In the genomic region with DNA sequence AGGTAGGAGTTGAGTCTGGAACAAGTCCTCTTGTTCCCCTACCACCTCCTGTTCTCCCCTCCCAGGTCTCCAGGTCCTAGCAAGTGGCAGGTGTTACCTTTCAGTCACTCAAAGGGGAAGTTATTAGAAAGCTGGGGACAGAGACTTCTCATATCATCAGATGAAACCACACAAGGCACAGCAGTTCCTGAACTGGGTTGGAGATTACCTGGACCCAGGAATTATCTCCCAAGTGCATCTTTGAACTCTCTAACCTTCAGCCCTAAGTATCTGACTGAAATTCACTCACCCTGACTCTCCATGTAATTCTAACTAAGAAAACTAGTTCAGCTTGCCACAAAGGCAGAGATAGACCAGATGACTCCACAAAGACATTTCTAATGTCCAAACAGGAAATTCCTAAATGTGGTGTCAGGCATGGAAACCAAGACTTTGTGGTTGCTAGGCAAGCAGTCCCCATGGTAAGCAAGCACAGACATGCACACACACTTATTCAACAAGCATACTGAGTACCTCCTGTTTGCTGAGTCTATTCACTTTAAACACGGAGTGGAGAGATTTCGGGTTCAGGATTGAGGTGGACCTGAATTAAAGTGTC, we compare ENCODE assay signal across 20 mouse cellular contexts. TPM values are rescaled to one million over a fixed set of nuclear protein-coding genes. Genes with fewer than 3 reads are reported as not detected.
DNase-seq lines count a peak whose midpoint lies in the region; ATAC-seq and TF ChIP-seq lines count a peak whose summit lies in the region.
"Had no signal": no experiment of that assay in that cellular context is flagged by ENCODE, and none has a peak within 500 bp of the region (broad histone marks: within the 10 kb centered on the region; RNA-seq: fewer than 3 reads in every experiment).

No protein-coding gene starts in this region.

- H3K9me3 ChIP-seq in hindbrain, embryonic 13.5 days, result no peaks in the 10 kb centered on the region
- no peaks in the 10 kb centered on the region for H3K9me3 ChIP-seq in hindbrain, embryonic 14.5 days (ENCODE audit: control insufficient read depth, low read length)
- no peaks in the 10 kb centered on the region for H3K9me3 ChIP-seq in G1E (replicated peaks)
- no peaks in the 10 kb centered on the region for H3K9me3 ChIP-seq in embryonic facial prominence, embryonic 14.5 days (ENCODE audit: control insufficient read depth, low read length)
- H3K9me3 ChIP-seq in limb, embryonic 10.5 days (replicated peaks), result no peaks in the 10 kb centered on the region
- H3K9me3 ChIP-seq: forebrain, embryonic 12.5 days had no signal

- H3K9ac ChIP-seq in hindbrain, embryonic 13.5 days, result no peak overlapping the region
- no peak overlapping the region for H3K9ac ChIP-seq in hindbrain, embryonic 14.5 days
- no peak overlapping the region for H3K9ac ChIP-seq in embryonic facial prominence, embryonic 14.5 days (ENCODE audit: low read depth, low read length)
- H3K9ac ChIP-seq: forebrain, embryonic 12.5 days had no signal

- 76% methylated on average over 2 of the region's 2 CpGs for whole genome bisulfite sequencing in hindbrain, embryonic 13.5 days
- 70% methylated on average over 2 of the region's 2 CpGs for WGBS in hindbrain, embryonic 14.5 days
- WGBS in embryonic facial prominence, embryonic 14.5 days, result 64% methylated on average over 2 of the region's 2 CpGs
- 94% methylated on average over 2 of the region's 2 CpGs for WGBS in macrophage (ENCODE audit: missing documents)
- WGBS in limb, embryonic 10.5 days, result 83% methylated on average over 2 of the region's 2 CpGs

- no peak overlapping the region for H3K4me3 ChIP-seq in hindbrain, embryonic 13.5 days
- H3K4me3 ChIP-seq in hindbrain, embryonic 14.5 days (replicated peaks; ENCODE audit: low read length), result no peak overlapping the region
- H3K4me3 ChIP-seq in G1E (ENCODE audit: low read depth, low read length) (no peak overlapping the region), macrophage (ENCODE audit: inconsistent target) (no peak overlapping the region)
- no peak overlapping the region for H3K4me3 ChIP-seq in embryonic facial prominence, embryonic 14.5 days (ENCODE audit: low read depth, low read length)
- H3K4me3 ChIP-seq in limb, embryonic 10.5 days, result no peak overlapping the region
- H3K4me3 ChIP-seq: forebrain, embryonic 12.5 days; layer of hippocampus, adult 2 months had no signal

- no peak for ATAC-seq in hindbrain, embryonic 13.5 days (ENCODE audit: low FRiP score)
- no peak for ATAC-seq in hindbrain, embryonic 14.5 days (ENCODE audit: low FRiP score)
- ATAC-seq in G1E (ENCODE audit: extremely low read depth, insufficient number of reproducible peaks, low FRiP score, poor library complexity, severe bottlenecking), result peak; percentile 28
- no peak for ATAC-seq in embryonic facial prominence, embryonic 14.5 days (ENCODE audit: low read depth)

- DNase-seq in hindbrain, embryonic 14.5 days (ENCODE audit: low spot score), result no peak
- DNase-seq in G1E (ENCODE audit: low spot score), result no peak
- peak; percentile 54 for DNase-seq in embryonic facial prominence, embryonic 14.5 days (ENCODE audit: low spot score)
- no peak for DNase-seq in right cerebral cortex, adult 18-20 months
- DNase-seq in limb, embryonic 10.5 days (ENCODE audit: low spot score), result no peak
- DNase-seq in retina, embryonic 14.5 days (ENCODE audit: low spot score), result no peak
- DNase-seq: adrenal gland, postnatal 14 days; cerebellum, adult 11-12 months; embryo, embryonic 11 days; gastrocnemius, postnatal 14 days; heart, postnatal 14 days; kidney, adult 18-20 months; left cerebral cortex, postnatal 4 days; spleen, adult 18-20 months; thymus, postnatal 14 days had no signal

- 0 out of 2 replicates have a peak, but pooled peaks cover 4% of the 10 kb centered on the region for H3K4me1 ChIP-seq in hindbrain, embryonic 13.5 days (replicated peaks)
- no peaks in the 10 kb centered on the region for H3K4me1 ChIP-seq in hindbrain, embryonic 14.5 days (replicated peaks; ENCODE audit: control insufficient read depth, insufficient read depth, low read length)
- H3K4me1 ChIP-seq in G1E (ENCODE audit: insufficient read depth, low read depth, low read length), result peaks cover 41% of the 10 kb centered on the region
- H3K4me1 ChIP-seq in embryonic facial prominence, embryonic 14.5 days (ENCODE audit: control insufficient read depth, insufficient read depth, low read length), result peaks cover 13% of the 10 kb centered on the region
- H3K4me1 ChIP-seq in limb, embryonic 10.5 days, result peaks cover 28% of the 10 kb centered on the region
- H3K4me1 ChIP-seq: forebrain, embryonic 12.5 days had no signal

- no peak for TF ChIP-seq CTCF in G1E (IDR thresholded peaks at IDR 0.05; ENCODE audit: low read depth, low read length)

- no peaks in the 10 kb centered on the region for H3K36me3 ChIP-seq in hindbrain, embryonic 13.5 days
- H3K36me3 ChIP-seq in hindbrain, embryonic 14.5 days (replicated peaks; ENCODE audit: control insufficient read depth, insufficient read depth), result no peaks in the 10 kb centered on the region
- H3K36me3 ChIP-seq in G1E (replicated peaks) (no peaks in the 10 kb centered on the region), macrophage (ENCODE audit: inconsistent target) (no peaks in the 10 kb centered on the region)
- no peaks in the 10 kb centered on the region for H3K36me3 ChIP-seq in embryonic facial prominence, embryonic 14.5 days (ENCODE audit: control insufficient read depth, insufficient read depth, low read length)
- H3K36me3 ChIP-seq in limb, embryonic 10.5 days, result no peaks in the 10 kb centered on the region
- H3K36me3 ChIP-seq: forebrain, embryonic 12.5 days had no signal

- no peaks in the 10 kb centered on the region for H3K27me3 ChIP-seq in hindbrain, embryonic 13.5 days
- H3K27me3 ChIP-seq in hindbrain, embryonic 14.5 days (ENCODE audit: control insufficient read depth, insufficient read depth, low read length), result no peaks in the 10 kb centered on the region
- H3K27me3 ChIP-seq in G1E (ENCODE audit: insufficient read depth, low read length), result peaks cover 10% of the 10 kb centered on the region; the same call in 1 of the 2 replicates
- no peaks in the 10 kb centered on the region for H3K27me3 ChIP-seq in embryonic facial prominence, embryonic 14.5 days (replicated peaks; ENCODE audit: control insufficient read depth, insufficient read depth, low read length)
- no peaks in the 10 kb centered on the region for H3K27me3 ChIP-seq in limb, embryonic 10.5 days (ENCODE audit: low read depth, poor library complexity, severe bottlenecking)
- H3K27me3 ChIP-seq: forebrain, embryonic 12.5 days had no signal

- no peak overlapping the region for H3K4me2 ChIP-seq in hindbrain, embryonic 13.5 days
- no peak overlapping the region for H3K4me2 ChIP-seq in hindbrain, embryonic 14.5 days (replicated peaks)
- H3K4me2 ChIP-seq in embryonic facial prominence, embryonic 14.5 days (ENCODE audit: low read depth, low read length), result no peak overlapping the region
- H3K4me2 ChIP-seq: forebrain, embryonic 12.5 days had no signal

- no peaks in the 10 kb centered on the region for H3K79me2 ChIP-seq in macrophage (ENCODE audit: inconsistent target)

- 0 out of 2 replicates have a peak overlapping the region, but pooled peaks have one; percentile 3 for H3K27ac ChIP-seq in hindbrain, embryonic 13.5 days
- no peak overlapping the region for H3K27ac ChIP-seq in hindbrain, embryonic 14.5 days
- H3K27ac ChIP-seq in embryonic facial prominence, embryonic 14.5 days (replicated peaks; ENCODE audit: low read depth, low read length), result peak overlapping the region; percentile 52; the same call in 1 of the 2 replicates
- H3K27ac ChIP-seq in macrophage, result peak overlapping the region; percentile 41
- H3K27ac ChIP-seq in limb, embryonic 10.5 days, result no peak overlapping the region
- H3K27ac ChIP-seq: forebrain, embryonic 12.5 days; layer of hippocampus, adult 2 months had no signal

RNA-seq across cellular contexts. Expression of a gene that starts 22.3 kb away (rescaled TPM):
- polyA plus RNA-seq in hindbrain, embryonic 13.5 days (2015; fragmentation: Nextera tagmentation; extraction: Ambion mirVana), result 17.2 and 20.3 TPM in 2 replicates
- 23.6 and 23.9 TPM in 2 replicates for polyA plus RNA-seq in hindbrain, embryonic 14.5 days (2014; fragmentation: Nextera tagmentation; extraction: Ambion mirVana)
- 89.4 and 93.4 TPM in 2 replicates for total RNA-seq in G1E (2014; fragmentation: Nextera tagmentation)
- total RNA-seq in G1E (2017), result 26.8 and 35.3 TPM in 2 replicates
- polyA plus RNA-seq in G1E (2012), result 31.7 and 33.5 TPM in 2 replicates
- 23.6 and 26.1 TPM in 2 replicates for polyA plus RNA-seq in embryonic facial prominence, embryonic 14.5 days (2014; fragmentation: Nextera tagmentation; extraction: Ambion mirVana)
- 10 to 100 TPM; 11.7 to 82.3 (median 46.5) TPM for total RNA-seq in macrophage (2018; cell fraction: chromatin; rRNA removed)
- 10 to 100 TPM; 10.7 to 20.7 (median 15.4) TPM for total RNA-seq in macrophage (2018; cell fraction: cytosol; rRNA removed)
- total RNA-seq in macrophage (2018; cell fraction: nucleus; rRNA removed), result 10 to 100 TPM; 12.0 to 73.4 (median 31.1) TPM
- 16.5 to 20.1 TPM (median 18.5 TPM) in 3 replicates for polyA plus RNA-seq in macrophage (2018)
- 27.9 and 28.4 TPM in 2 replicates for polyA plus RNA-seq in limb, embryonic 10.5 days (2016; fragmentation: Nextera tagmentation; extraction: Ambion mirVana)

RNA-seq across cellular contexts. Expression of a gene that starts 54.9 kb away (rescaled TPM):
- not detected in 2 replicates for polyA plus RNA-seq in hindbrain, embryonic 13.5 days (2015; fragmentation: Nextera tagmentation; extraction: Ambion mirVana)
- 0.23 TPM in 1 of 2 replicates, not detected in the other for polyA plus RNA-seq in hindbrain, embryonic 14.5 days (2014; fragmentation: Nextera tagmentation; extraction: Ambion mirVana)
- total RNA-seq in G1E (2014; fragmentation: Nextera tagmentation) (not detected in 2 replicates), G1E (2017) (0.55 TPM in 1 of 2 replicates, not detected in the other)
- polyA plus RNA-seq in G1E (2012) (0.05 TPM in 1 of 2 replicates, not detected in the other), macrophage (2018) (0.52 TPM in 1 of 3 replicates, not detected in the others)
- not detected in 2 replicates for polyA plus RNA-seq in embryonic facial prominence, embryonic 14.5 days (2014; fragmentation: Nextera tagmentation; extraction: Ambion mirVana)
- not detected for total RNA-seq in macrophage (2018; cell fraction: chromatin; rRNA removed)
- not detected for total RNA-seq in macrophage (2018; cell fraction: cytosol; rRNA removed)
- not detected for total RNA-seq in macrophage (2018; cell fraction: nucleus; rRNA removed)
- 0.33 and 0.50 TPM in 2 replicates for polyA plus RNA-seq in limb, embryonic 10.5 days (2016; fragmentation: Nextera tagmentation; extraction: Ambion mirVana)
- total RNA-seq: adrenal gland, postnatal 14 days; gastrocnemius, postnatal 14 days; heart, postnatal 14 days; layer of hippocampus, adult 2 months; left cerebral cortex, postnatal 4 days; megakaryocyte, adult 5-6 weeks had no signal
- polyA plus RNA-seq: forebrain, embryonic 12.5 days had no signal

Comparison
In these comparisons a context has a peak if more than half of its experiments do, and no peak if none do; other contexts are left out.
1. H3K27ac ChIP-seq: peak in hindbrain, embryonic 13.5 days (single experiment), embryonic facial prominence, embryonic 14.5 days (single experiment) and macrophage (single experiment); none in hindbrain, embryonic 14.5 days (single experiment) and limb, embryonic 10.5 days (single experiment).